ENCODE assay signal across 8 mouse cellular contexts in the genomic region with DNA sequence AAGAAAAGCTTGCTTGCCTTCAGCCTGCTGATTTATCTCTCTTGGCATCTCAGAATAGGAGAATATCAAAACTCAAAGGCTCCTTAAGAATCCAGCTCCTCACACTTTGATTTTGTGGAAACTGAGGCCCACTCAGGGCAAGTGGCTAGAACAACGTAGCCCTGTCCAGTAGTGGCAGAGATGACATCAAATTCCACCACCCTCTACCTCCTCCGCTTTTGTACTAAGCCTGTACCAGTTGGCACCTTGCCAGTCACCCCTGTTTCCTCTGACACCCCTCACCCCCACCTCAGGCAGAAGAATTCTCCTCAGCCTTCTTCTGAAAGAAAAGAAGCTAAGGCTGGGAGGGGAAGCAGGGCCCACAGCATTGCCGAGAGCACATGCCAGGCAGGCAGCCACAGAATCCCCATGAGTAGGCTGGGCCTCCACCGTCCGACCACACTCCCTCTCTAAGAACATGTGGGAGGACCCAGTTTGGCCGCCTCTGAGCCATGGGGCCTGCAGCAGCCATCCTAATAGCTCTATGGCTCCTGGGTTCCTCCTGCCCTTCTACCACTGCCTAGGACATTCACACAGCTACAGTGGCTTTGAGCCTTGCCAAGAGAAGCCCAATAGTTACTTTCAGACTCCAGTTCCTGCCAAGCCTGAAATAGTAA.
DNase-seq lines count a peak whose midpoint lies in the region; ATAC-seq and TF ChIP-seq lines count a peak whose summit lies in the region.

No protein-coding gene starts in this region.

- no peak overlapping the region for H3K9ac ChIP-seq in forebrain, embryonic 11.5 days (ENCODE audit: low read length)
- H3K9ac ChIP-seq in kidney, embryonic 15.5 days, result no peak overlapping the region
- no peak overlapping the region for H3K9ac ChIP-seq in liver, embryonic 16.5 days (ENCODE audit: low read depth, low read length)

- WGBS in forebrain, embryonic 10.5 days, result 63% methylated on average over 6 of the region's 6 CpGs
- WGBS in forebrain, embryonic 11.5 days, result 54% methylated on average over 6 of the region's 6 CpGs
- 22% methylated on average over 6 of the region's 6 CpGs for WGBS in kidney, embryonic 15.5 days
- 45% methylated on average over 6 of the region's 6 CpGs for WGBS in liver, embryonic 16.5 days (ENCODE audit: insufficient replicate concordance)
- WGBS in thymus, adult 2 months, result 29% methylated on average over 6 of the region's 6 CpGs

- TF ChIP-seq POLR2A in thymus, adult 2 months (IDR thresholded peaks at IDR 0.05; ENCODE audit: control insufficient read depth, extremely low read depth, insufficient read depth, low read length, poor library complexity), result no peak

- H3K36me3 ChIP-seq in forebrain, embryonic 10.5 days (replicated peaks), result no peaks in the 10 kb centered on the region
- no peaks in the 10 kb centered on the region for H3K36me3 ChIP-seq in forebrain, embryonic 11.5 days (ENCODE audit: control insufficient read depth, insufficient read depth, low read length)
- H3K36me3 ChIP-seq in kidney, embryonic 15.5 days, result no peaks in the 10 kb centered on the region
- no peaks in the 10 kb centered on the region for H3K36me3 ChIP-seq in liver, embryonic 16.5 days (ENCODE audit: control insufficient read depth, insufficient read depth)
- H3K36me3 ChIP-seq in thymus, adult 2 months (ENCODE audit: control insufficient read depth, insufficient read depth, low read length), result no peaks in the 10 kb centered on the region

- no peak overlapping the region for H3K4me2 ChIP-seq in forebrain, embryonic 11.5 days (ENCODE audit: low read depth, low read length, severe bottlenecking)
- H3K4me2 ChIP-seq in kidney, embryonic 15.5 days, result no peak overlapping the region
- H3K4me2 ChIP-seq in liver, embryonic 16.5 days (ENCODE audit: low read depth, low read length), result no peak overlapping the region

- peaks cover 20% of the 10 kb centered on the region for H3K4me1 ChIP-seq in forebrain, embryonic 10.5 days
- H3K4me1 ChIP-seq in forebrain, embryonic 11.5 days (replicated peaks; ENCODE audit: control insufficient read depth, insufficient read depth, low read length), result peaks cover 8% of the 10 kb centered on the region; the same call in 1 of the 2 replicates
- H3K4me1 ChIP-seq in kidney, embryonic 15.5 days, result peaks cover 47% of the 10 kb centered on the region
- no peaks in the 10 kb centered on the region; the same call in none of the 2 replicates for H3K4me1 ChIP-seq in liver, embryonic 16.5 days (ENCODE audit: control insufficient read depth, low read depth, low read length)
- peaks cover 7% of the 10 kb centered on the region for H3K4me1 ChIP-seq in thymus, adult 2 months (replicated peaks; ENCODE audit: control insufficient read depth, insufficient read depth, low read length)

- DNase-seq in forebrain, embryonic 10.5 days (ENCODE audit: extremely low spot score, low spot score), result no peak
- DNase-seq in forebrain, embryonic 11.5 days (ENCODE audit: low spot score), result no peak
- DNase-seq in brain, adult 2 months (ENCODE audit: low read depth, low spot score), result peak; percentile 64
- peak; percentile 98 for DNase-seq in heart, adult 11 months
- peak; percentile 65 for DNase-seq in right cerebral cortex, postnatal 25 days
- no peak for DNase-seq in thymus, adult 2 months

- peaks cover 74% of the 10 kb centered on the region for H3K27me3 ChIP-seq in forebrain, embryonic 10.5 days (ENCODE audit: poor library complexity, severe bottlenecking)
- H3K27me3 ChIP-seq in forebrain, embryonic 11.5 days (ENCODE audit: control insufficient read depth, insufficient read depth, low read length), result peaks cover under 1% of the 10 kb centered on the region
- no peaks in the 10 kb centered on the region for H3K27me3 ChIP-seq in kidney, embryonic 15.5 days
- H3K27me3 ChIP-seq in liver, embryonic 16.5 days (ENCODE audit: control insufficient read depth, insufficient read depth, low read depth, low read length), result peaks cover 35% of the 10 kb centered on the region
- H3K27me3 ChIP-seq in thymus, adult 2 months (ENCODE audit: control insufficient read depth, insufficient read depth, low read length), result no peaks in the 10 kb centered on the region

- no peaks in the 10 kb centered on the region for H3K9me3 ChIP-seq in forebrain, embryonic 10.5 days
- H3K9me3 ChIP-seq in forebrain, embryonic 11.5 days (ENCODE audit: control insufficient read depth, low read length), result no peaks in the 10 kb centered on the region
- H3K9me3 ChIP-seq in kidney, embryonic 15.5 days (replicated peaks), result no peaks in the 10 kb centered on the region
- H3K9me3 ChIP-seq in liver, embryonic 16.5 days (replicated peaks; ENCODE audit: control insufficient read depth, low read length), result no peaks in the 10 kb centered on the region

- H3K4me3 ChIP-seq in forebrain, embryonic 10.5 days, result no peak overlapping the region
- H3K4me3 ChIP-seq in forebrain, embryonic 11.5 days (ENCODE audit: low read depth, low read length), result no peak overlapping the region
- no peak overlapping the region for H3K4me3 ChIP-seq in kidney, embryonic 15.5 days (replicated peaks)
- H3K4me3 ChIP-seq in liver, embryonic 16.5 days (ENCODE audit: low read depth, low read length), result no peak overlapping the region
- no peak overlapping the region for H3K4me3 ChIP-seq in thymus, adult 2 months (ENCODE audit: control insufficient read depth, insufficient read depth, low read length)

- no peak for ATAC-seq in forebrain, embryonic 11.5 days (replicated peaks; ENCODE audit: low FRiP score)
- ATAC-seq in kidney, embryonic 15.5 days (replicated peaks; ENCODE audit: low FRiP score), result peak; percentile 82
- no peak for ATAC-seq in liver, embryonic 16.5 days (ENCODE audit: low read depth)

- peak overlapping the region; percentile 37; the same call in 1 of the 2 replicates for H3K27ac ChIP-seq in forebrain, embryonic 10.5 days
- no peak overlapping the region for H3K27ac ChIP-seq in forebrain, embryonic 11.5 days (ENCODE audit: low read depth, low read length)
- peak overlapping the region; percentile 84 for H3K27ac ChIP-seq in kidney, embryonic 15.5 days
- 0 out of 2 replicates have a peak overlapping the region, but pooled peaks have one; percentile 16 for H3K27ac ChIP-seq in liver, embryonic 16.5 days (ENCODE audit: low read length)
- H3K27ac ChIP-seq in thymus, adult 2 months (ENCODE audit: control insufficient read depth, insufficient read depth, low read length), result no peak overlapping the region

- no peak for TF ChIP-seq CTCF in thymus, adult 2 months (IDR thresholded peaks at IDR 0.05; ENCODE audit: borderline replicate concordance, control insufficient read depth, extremely low read depth, insufficient read depth, low read length, poor library complexity)

Comparison
In these comparisons a context has a peak if more than half of its experiments do, and no peak if none do; other contexts are left out.
1. H3K27ac ChIP-seq: peak in forebrain, embryonic 10.5 days (single experiment), kidney, embryonic 15.5 days (single experiment) and liver, embryonic 16.5 days (single experiment); none in forebrain, embryonic 11.5 days (single experiment) and thymus, adult 2 months (single experiment).
2. DNase-seq: peak in brain, adult 2 months (single experiment), heart, adult 11 months (single experiment) and right cerebral cortex, postnatal 25 days (single experiment); none in forebrain, embryonic 10.5 days (single experiment), forebrain, embryonic 11.5 days (single experiment) and thymus, adult 2 months (single experiment).